Mouse (Mus musculus): ENCODE data around the gene Gm45623.

Gene Gm45623

DNA sequence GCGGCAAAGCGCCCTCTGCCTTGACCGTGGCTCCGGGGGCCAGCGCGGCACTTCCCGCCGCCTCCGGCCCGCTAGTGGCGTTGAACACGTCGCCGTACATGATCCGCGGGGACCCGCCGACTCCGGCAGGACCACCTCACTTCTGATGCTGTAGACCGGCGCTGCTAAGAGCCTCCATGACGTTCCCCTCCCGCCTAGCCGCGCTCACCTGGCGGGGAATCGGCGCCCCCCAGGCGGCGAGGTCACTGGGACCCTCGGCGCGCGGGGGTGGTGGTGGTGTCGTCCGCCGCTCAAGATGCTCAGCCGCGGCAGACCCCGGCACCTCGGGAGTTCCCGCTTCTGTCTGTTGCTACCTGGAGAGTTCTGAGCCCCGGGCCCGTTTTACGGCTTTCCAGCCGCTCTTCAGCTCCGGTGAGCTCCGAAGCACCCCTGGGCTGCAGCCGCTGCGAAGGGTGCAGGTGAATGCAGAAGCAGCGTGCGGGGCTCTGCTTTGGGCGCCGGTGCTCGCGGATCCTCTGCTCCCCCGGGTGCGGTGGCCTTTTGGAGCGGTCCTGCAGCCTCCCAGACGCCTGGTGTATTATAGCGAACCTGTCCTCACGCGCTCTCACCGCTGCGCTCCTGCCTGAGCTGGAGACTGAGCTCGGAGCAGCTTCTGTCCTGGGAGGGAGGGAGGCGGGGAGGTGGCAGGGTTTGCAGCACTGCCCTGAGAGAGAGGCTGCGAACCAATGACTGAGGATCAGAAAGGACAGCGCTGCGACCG is at the start of gene Gm45623:
Gene Gm45623, minus strand, starts transcription at position 636 of the 760 bp plus-strand sequence.
- Histone ChIP-seq H3K27me3 (ENCODE audit: control insufficient read depth, insufficient read depth, low read length, poor library complexity, severe bottlenecking) (no peaks in the 10 kb centered on the region), H3K36me3 (ENCODE audit: control insufficient read depth, insufficient read depth, low read length, poor library complexity, severe bottlenecking) (no peaks in the 10 kb centered on the region)
- DNase-seq (ENCODE audit: low read depth, low spot score) = no peak

DNA sequence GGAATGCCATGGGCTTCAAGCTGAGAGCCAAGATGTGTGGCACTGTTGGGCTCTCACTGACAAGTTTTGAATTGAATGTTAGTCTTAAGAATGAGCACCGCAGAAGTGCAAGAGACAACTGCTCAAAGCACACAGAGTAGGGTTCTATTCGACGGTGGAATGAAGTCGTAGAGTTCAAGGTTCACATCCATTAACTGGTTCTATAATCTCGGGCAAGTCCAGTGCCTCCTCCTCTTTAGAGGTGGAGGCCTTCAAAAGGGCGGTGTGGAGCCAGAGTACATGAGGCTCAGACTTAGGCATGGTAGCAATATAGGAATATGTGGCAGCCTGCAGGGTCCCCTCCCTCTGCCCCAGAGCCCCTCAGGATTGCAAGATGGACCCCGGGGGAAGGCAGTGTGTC is 43.8 kb upstream of the Gm45623 start:
- Histone ChIP-seq H3K36me3 (ENCODE audit: control insufficient read depth, insufficient read depth, low read length, poor library complexity, severe bottlenecking) (no peaks in the 10 kb centered on the region), H3K27me3 (ENCODE audit: control insufficient read depth, insufficient read depth, low read length, poor library complexity, severe bottlenecking) (no peaks in the 10 kb centered on the region)
- no peak for DNase-seq (ENCODE audit: low read depth, low spot score)

DNA sequence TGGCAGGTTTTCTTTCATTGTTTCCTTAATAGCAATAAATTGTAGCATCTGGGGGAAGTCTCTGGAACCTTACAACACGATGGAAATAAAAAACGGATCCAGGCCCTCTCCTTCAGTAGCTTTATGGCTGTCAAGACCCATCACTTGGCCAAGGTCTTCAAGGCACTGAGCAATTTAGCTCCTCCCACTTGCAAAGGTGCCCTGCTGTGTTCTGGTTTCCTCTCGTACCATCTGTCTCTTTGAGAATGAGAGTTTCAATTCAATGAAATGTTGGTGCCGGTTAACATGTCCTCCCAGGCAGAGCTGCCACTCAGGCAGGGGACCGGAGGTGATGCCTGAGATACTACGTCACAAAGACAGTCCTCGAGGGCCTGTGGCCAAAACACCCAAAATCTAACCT is 41.9 kb upstream of the Gm45623 start:
- H3K27me3 ChIP-seq (ENCODE audit: control insufficient read depth, insufficient read depth, low read length, poor library complexity, severe bottlenecking) = no peaks in the 10 kb centered on the region
- H3K36me3 ChIP-seq (ENCODE audit: control insufficient read depth, insufficient read depth, low read length, poor library complexity, severe bottlenecking) = no peaks in the 10 kb centered on the region
- no peak for DNase-seq (ENCODE audit: low read depth, low spot score)

DNA sequence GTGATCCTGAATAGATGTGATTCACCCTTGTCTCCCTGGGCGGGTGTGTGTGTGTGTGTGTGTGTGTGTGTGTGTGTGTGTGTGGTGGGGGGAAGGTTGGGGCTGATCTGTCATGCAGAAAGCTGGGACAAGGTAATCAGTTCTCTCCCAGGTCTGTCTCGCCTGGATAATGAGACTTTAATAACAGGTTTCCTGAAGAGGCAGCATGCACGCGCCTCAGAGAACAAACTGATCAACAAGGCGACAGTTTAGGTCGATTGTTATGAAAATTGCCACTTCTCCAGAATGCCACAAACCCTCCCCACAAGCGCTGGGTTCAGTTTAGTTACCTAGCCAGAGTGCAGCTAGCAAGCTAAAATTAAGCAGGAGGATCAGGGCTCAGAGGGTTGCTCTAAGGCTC is 40.8 kb upstream of the Gm45623 start:
- H3K36me3 ChIP-seq (ENCODE audit: control insufficient read depth, insufficient read depth, low read length, poor library complexity, severe bottlenecking) = no peaks in the 10 kb centered on the region
- no peak for DNase-seq (ENCODE audit: low read depth, low spot score)
- no peaks in the 10 kb centered on the region for H3K27me3 ChIP-seq (ENCODE audit: control insufficient read depth, insufficient read depth, low read length, poor library complexity, severe bottlenecking)

DNA sequence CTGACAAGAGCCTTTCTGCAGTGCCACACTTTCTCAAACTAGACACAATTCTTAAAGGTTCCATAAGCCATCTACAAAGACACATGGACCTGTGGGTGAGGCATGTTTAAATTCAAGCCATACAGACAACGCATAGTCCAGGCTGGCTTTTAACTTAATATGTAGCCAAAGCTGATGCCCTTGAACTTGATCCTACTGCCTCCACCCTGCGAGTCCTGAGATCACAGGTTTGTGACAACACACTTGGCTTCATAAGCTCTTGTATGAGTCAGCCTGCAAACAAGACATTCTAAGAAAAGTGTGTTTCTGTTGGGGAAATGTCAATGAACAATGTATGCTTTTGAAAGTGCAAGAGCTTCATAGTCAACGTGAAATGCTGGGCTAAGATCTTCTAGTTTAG is 39.2 kb upstream of the Gm45623 start:
- DNase-seq (ENCODE audit: low read depth, low spot score) = no peak
- H3K36me3 ChIP-seq (ENCODE audit: control insufficient read depth, insufficient read depth, low read length, poor library complexity, severe bottlenecking) = no peaks in the 10 kb centered on the region

DNA sequence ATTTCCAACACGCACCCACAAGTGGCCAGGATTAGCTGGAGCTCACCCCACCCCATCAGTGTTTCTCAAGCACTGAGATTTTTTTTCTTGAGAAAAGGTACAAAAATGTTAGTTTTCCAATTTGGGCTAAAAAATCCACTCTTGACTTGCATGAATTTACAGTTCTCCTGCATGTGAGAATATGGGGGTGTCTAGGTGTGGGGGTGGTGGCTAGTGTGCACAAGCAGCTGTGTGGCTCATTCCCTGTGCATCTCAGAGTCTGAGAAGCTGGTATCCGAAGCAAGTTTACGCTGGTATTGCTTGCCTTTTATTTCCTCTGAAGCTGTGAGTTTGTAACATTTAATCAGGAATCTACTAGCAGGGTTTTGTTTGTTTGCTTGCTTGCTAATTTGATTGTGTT is 37.1 kb upstream of the Gm45623 start:
- Histone ChIP-seq H3K36me3 (ENCODE audit: control insufficient read depth, insufficient read depth, low read length, poor library complexity, severe bottlenecking) (no peaks in the 10 kb centered on the region), H3K27me3 (ENCODE audit: control insufficient read depth, insufficient read depth, low read length, poor library complexity, severe bottlenecking) (no peaks in the 10 kb centered on the region)
- no peak for DNase-seq (ENCODE audit: low read depth, low spot score)

More for the DNA sequence above, 39.2 kb upstream of the Gm45623 start:
- no peaks in the 10 kb centered on the region for H3K27me3 ChIP-seq (ENCODE audit: control insufficient read depth, insufficient read depth, low read length, poor library complexity, severe bottlenecking)

DNA sequence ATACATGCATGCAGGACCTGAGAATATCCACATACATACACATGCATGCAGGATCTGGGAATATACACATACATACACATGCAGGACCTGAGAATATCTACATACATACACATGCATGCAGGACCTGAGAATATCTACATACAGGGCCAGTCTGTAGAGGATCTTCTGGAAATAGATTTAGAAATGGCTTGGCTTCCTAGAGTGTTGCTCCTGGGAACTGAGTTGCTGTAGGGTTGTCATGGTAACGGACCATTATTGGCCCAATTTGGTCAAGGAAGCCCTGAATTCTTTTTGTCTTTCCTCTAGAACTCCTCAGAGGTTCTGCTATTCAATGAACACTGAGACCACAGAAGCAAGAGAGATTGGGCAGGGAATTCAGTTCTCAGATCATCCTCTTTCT is 29.0 kb upstream of the Gm45623 start:
- no peaks in the 10 kb centered on the region for H3K36me3 ChIP-seq (ENCODE audit: control insufficient read depth, insufficient read depth, low read length, poor library complexity, severe bottlenecking)
- no peak for DNase-seq (ENCODE audit: low read depth, low spot score)
- no peaks in the 10 kb centered on the region for H3K27me3 ChIP-seq (ENCODE audit: control insufficient read depth, insufficient read depth, low read length, poor library complexity, severe bottlenecking)

DNA sequence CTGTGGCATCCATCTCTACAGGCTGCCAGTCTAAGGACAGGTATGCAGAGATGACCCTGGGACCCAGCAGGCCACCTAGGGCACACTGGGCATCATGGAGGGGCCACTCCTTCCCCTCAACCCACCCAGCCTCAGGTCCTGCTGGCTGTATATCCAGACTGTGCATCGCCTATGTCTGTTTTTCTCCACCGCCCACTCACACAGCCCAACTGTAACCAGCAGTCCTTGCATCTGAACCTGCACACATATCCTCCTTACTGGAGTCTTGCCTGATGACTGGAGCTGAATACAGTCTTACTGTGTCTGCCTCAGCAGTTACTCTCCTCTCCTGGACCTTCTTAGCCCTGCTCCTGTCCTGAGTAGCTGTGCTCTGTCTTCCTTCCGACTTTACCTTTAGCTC is 28.1 kb upstream of the Gm45623 start:
- Histone ChIP-seq H3K36me3 (ENCODE audit: control insufficient read depth, insufficient read depth, low read length, poor library complexity, severe bottlenecking) (no peaks in the 10 kb centered on the region), H3K27me3 (ENCODE audit: control insufficient read depth, insufficient read depth, low read length, poor library complexity, severe bottlenecking) (no peaks in the 10 kb centered on the region)
- no peak for DNase-seq (ENCODE audit: low read depth, low spot score)

DNA sequence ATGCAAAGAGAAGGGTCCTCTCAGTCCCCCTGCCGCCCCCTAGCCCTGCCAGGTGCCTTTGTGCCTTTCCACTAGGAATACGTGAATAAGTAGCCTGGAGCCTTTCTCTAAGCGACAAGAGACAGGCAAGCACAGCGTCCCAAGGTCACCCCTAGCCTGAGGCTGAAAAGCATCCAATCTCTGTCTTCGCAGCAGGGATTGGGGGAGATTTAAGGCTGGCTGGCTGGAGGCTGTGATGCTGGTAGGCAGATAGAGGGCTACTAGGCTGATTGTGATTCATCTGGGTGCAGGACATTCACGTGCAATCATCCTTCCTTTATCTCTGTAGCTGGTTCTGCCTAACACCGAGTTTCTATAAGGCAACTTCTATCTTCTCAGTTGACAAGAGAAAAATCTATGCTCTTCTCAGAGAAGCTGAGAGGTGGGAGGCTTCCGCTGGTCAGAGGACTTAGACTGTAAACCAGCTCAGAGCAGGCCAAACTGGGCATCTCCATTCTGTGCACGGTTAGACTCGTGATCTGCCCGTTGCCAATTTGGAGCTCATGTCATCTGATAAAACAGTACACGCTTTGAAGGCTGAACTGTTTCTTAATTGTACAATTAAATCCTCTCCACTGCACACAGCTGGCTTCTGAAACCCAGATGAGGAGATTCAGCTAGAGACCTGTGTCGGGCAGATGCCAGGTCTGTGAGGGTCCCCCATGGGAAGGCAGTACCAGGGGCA is 27.3 kb upstream of the Gm45623 start:
- no peak for DNase-seq (ENCODE audit: low read depth, low spot score)
- Histone ChIP-seq H3K36me3 (ENCODE audit: control insufficient read depth, insufficient read depth, low read length, poor library complexity, severe bottlenecking) (no peaks in the 10 kb centered on the region), H3K27me3 (ENCODE audit: control insufficient read depth, insufficient read depth, low read length, poor library complexity, severe bottlenecking) (no peaks in the 10 kb centered on the region)

DNA sequence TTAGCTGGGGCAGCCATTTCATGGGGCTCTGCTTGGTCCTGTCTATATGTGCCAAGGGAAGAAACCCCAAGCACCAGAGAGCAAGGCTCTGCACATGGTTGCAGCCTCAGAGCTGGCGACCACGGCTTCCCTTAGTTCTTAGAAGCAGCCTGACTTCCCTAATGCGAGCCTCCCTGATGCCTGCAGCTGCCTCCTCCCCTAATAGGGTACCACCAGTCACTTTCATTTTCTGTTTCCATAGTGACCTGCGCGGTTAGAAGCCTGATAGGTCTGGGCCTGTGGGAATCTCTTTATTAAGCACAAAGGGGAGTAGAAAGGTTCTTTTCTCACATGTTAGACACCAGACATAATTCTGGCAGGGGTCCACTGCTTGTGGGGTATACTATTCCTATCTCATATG is 20.7 kb upstream of the Gm45623 start:
- H3K36me3 ChIP-seq (ENCODE audit: control insufficient read depth, insufficient read depth, low read length, poor library complexity, severe bottlenecking) = no peaks in the 10 kb centered on the region
- H3K27me3 ChIP-seq (ENCODE audit: control insufficient read depth, insufficient read depth, low read length, poor library complexity, severe bottlenecking) = no peaks in the 10 kb centered on the region
- peak; percentile 42 for DNase-seq (ENCODE audit: low read depth, low spot score)

DNA sequence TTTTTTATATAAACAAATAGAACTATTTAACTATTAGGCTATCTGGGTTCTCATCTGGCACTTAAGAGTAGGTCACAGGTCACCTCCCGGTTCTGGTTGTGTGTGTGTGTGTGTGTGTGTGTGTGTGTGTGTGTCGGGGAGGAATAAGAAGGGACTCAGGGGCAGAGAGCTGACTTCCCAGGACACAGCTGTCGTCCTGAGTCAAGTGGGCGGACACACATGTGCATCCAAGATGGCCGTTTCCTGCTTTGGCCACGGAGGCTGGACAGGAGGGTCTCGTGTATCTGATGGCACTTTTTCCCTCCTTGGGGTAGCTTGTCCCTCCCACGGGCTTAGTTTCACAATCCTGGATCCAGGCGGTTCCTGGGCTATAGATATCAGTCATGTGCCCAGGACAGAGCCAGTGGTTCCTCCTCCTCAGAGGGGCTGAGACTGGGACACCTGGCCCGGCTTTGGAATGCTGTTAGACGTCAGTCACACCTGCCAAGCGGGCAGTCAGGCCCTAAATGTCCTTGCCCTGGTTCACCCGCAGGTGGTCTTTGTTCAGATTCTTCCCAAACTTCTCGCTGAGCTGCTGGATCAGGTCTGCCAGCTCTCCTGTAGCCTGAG is 19.7 kb upstream of the Gm45623 start:
- DNase-seq (ENCODE audit: low read depth, low spot score) = no peak
- H3K36me3 ChIP-seq (ENCODE audit: control insufficient read depth, insufficient read depth, low read length, poor library complexity, severe bottlenecking) = no peaks in the 10 kb centered on the region
- no peaks in the 10 kb centered on the region for H3K27me3 ChIP-seq (ENCODE audit: control insufficient read depth, insufficient read depth, low read length, poor library complexity, severe bottlenecking)

DNA sequence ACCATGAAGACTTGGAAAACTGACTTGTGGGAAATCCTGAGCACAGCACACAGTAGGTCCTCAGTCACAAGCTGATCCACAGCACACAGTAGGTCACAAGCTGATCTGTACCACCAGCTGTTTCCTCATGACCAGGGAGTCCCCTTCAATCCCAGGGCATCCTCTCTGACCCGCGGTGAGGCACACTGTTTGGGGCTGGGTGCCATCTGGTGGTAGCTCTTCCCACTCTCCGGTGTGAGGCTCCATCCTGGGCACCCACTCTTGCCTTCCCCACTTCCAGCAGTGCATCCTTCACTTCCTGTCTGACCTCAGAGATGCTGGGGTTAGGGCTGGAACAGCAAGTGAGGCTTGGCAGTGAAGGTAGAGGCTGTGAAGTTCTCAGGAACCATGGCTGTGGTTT is 19.0 kb upstream of the Gm45623 start:
- H3K27me3 ChIP-seq (ENCODE audit: control insufficient read depth, insufficient read depth, low read length, poor library complexity, severe bottlenecking) = no peaks in the 10 kb centered on the region
- no peaks in the 10 kb centered on the region for H3K36me3 ChIP-seq (ENCODE audit: control insufficient read depth, insufficient read depth, low read length, poor library complexity, severe bottlenecking)
- DNase-seq (ENCODE audit: low read depth, low spot score) = no peak

DNA sequence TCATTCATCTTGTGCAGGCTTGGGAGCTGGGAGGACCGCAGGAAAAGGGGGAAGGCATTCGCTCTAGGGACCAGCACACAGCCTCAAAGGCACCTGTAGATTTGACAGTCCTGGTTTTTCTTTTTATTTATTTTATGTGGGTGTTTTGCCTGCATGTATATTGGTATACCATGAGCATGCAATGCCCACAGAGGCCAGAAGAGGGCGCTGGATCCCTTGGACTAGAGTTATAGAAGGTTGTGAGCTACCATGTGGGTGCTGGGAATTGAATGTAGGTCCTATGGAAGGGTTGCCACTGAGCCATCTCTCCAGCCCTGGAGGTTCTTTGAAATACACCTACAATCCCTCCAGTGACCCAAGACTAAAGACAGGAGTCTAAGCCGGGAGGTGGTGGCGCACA is 17.2 kb upstream of the Gm45623 start:
- no peak for DNase-seq (ENCODE audit: low read depth, low spot score)
- Histone ChIP-seq H3K27me3 (ENCODE audit: control insufficient read depth, insufficient read depth, low read length, poor library complexity, severe bottlenecking) (no peaks in the 10 kb centered on the region), H3K36me3 (ENCODE audit: control insufficient read depth, insufficient read depth, low read length, poor library complexity, severe bottlenecking) (no peaks in the 10 kb centered on the region)

DNA sequence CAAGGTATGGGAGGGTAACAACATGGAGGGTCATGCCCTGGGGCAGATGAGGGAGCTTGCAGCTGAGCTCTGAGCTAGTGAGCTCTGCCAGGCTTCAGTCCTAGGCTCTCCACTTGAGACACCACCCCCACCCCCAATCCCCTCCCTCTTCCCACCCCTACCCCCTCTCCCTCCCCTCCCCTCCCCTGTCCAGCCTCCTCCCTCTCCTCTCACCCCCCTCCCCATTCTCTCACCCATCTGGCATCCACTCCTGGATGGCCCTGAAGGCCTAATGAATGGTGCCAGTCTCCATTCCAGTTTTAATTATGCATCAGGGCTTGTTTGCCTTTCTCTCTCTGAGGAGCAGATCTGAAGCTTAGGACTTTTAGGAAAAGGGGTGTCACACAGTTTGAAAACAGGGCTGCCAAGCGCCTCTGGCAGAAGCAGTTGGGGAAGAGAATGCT is 16.5 kb upstream of the Gm45623 start:
- Histone ChIP-seq H3K27me3 (ENCODE audit: control insufficient read depth, insufficient read depth, low read length, poor library complexity, severe bottlenecking) (no peaks in the 10 kb centered on the region), H3K36me3 (ENCODE audit: control insufficient read depth, insufficient read depth, low read length, poor library complexity, severe bottlenecking) (no peaks in the 10 kb centered on the region)
- DNase-seq (ENCODE audit: low read depth, low spot score) = no peak

DNA sequence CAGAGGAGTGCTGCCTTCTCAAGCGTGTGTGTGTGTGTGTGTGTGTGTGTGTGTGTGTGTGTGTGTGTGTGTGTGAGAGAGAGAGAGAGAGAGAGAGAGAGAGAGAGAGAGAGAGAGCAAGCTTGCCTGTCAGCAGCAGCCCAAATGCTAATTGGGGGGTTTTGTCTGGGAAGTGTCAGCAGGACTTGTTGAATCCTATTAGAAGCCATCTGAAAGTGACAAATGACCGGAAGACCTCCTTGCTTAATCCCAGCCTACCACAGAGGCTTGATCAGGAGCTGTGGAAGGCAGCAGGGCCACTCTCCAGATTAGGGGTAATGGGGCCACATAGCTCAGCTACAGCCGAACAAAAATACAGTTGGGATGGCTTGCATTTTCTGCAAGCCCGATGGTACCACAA is 15.8 kb upstream of the Gm45623 start:
- no peaks in the 10 kb centered on the region for H3K36me3 ChIP-seq (ENCODE audit: control insufficient read depth, insufficient read depth, low read length, poor library complexity, severe bottlenecking)
- no peak for DNase-seq (ENCODE audit: low read depth, low spot score)
- H3K27me3 ChIP-seq (ENCODE audit: control insufficient read depth, insufficient read depth, low read length, poor library complexity, severe bottlenecking) = no peaks in the 10 kb centered on the region
